Comparison of ENCODE assay signal across 9 mouse cellular contexts in genomic region chr12:78227021-78227932, GRCm38 (mm10). TPM values are rescaled to one million over a fixed set of nuclear protein-coding genes. Genes with fewer than 3 reads are reported as not detected.
DNase-seq lines count a peak whose midpoint lies in the region; ATAC-seq and TF ChIP-seq lines count a peak whose summit lies in the region.
"Had no signal": no experiment of that assay in that cellular context is flagged by ENCODE, and none has a peak within 500 bp of the region (broad histone marks: within the 10 kb centered on the region; RNA-seq: fewer than 3 reads in every experiment).

No protein-coding gene starts in this region.

- TF ChIP-seq CTCF in forebrain, postnatal 0 days (IDR thresholded peaks at IDR 0.05; ENCODE audit: low read depth) = no peak

- 5% methylated on average over 55 of the region's 57 CpGs for WGBS in forebrain, postnatal 0 days
- WGBS in hindbrain, embryonic 10.5 days = under 1% methylated on average over 57 of the region's 57 CpGs

- peaks cover 6% of the 10 kb centered on the region for H3K4me1 ChIP-seq in forebrain, postnatal 0 days (ENCODE audit: insufficient read depth)
- H3K4me1 ChIP-seq in hindbrain, embryonic 10.5 days (replicated peaks) = peaks cover 19% of the 10 kb centered on the region

- H3K4me2 ChIP-seq in forebrain, postnatal 0 days (ENCODE audit: low read depth) = peak overlapping the region; percentile 52

- H3K27me3 ChIP-seq in forebrain, postnatal 0 days (ENCODE audit: insufficient read depth, low read length) = no peaks in the 10 kb centered on the region
- no peaks in the 10 kb centered on the region for H3K27me3 ChIP-seq in hindbrain, embryonic 10.5 days (ENCODE audit: insufficient read depth, poor library complexity, severe bottlenecking)

- ATAC-seq in forebrain, postnatal 0 days = peak; percentile 9

- peak; percentile 37 for DNase-seq in ES-CJ7 (ENCODE audit: low read depth, low spot score)
- DNase-seq in cerebellum, adult 11 months = peak; percentile 47
- DNase-seq in forebrain, postnatal 0 days = peak; percentile 62
- DNase-seq in hindbrain, embryonic 10.5 days (ENCODE audit: low spot score) = peak; percentile 63
- peak; percentile 39 to 48 for DNase-seq in layer of hippocampus, postnatal 14 days (ENCODE audit: low spot score in 2 of 2)
- DNase-seq in lung, postnatal 10 days = peak; percentile 54
- peak; percentile 60 for DNase-seq in retina, embryonic 14.5 days (ENCODE audit: low spot score)
- peak; percentile 64 for DNase-seq in thymus, postnatal 4 days

- no peaks in the 10 kb centered on the region for H3K9me3 ChIP-seq in forebrain, postnatal 0 days (ENCODE audit: low read length)
- no peaks in the 10 kb centered on the region for H3K9me3 ChIP-seq in hindbrain, embryonic 10.5 days

- H3K4me3 ChIP-seq in forebrain, postnatal 0 days (ENCODE audit: low read depth, low read length) = peak overlapping the region; percentile 94
- H3K4me3 ChIP-seq in hindbrain, embryonic 10.5 days = peak overlapping the region; percentile 84

- H3K27ac ChIP-seq in forebrain, postnatal 0 days (ENCODE audit: low read depth, low read length) = peak overlapping the region; percentile 95
- H3K27ac ChIP-seq in hindbrain, embryonic 10.5 days = peak overlapping the region; percentile 96

- H3K9ac ChIP-seq in forebrain, postnatal 0 days = peak overlapping the region; percentile 93

- H3K36me3 ChIP-seq in forebrain, postnatal 0 days (ENCODE audit: insufficient read depth) = no peaks in the 10 kb centered on the region
- H3K36me3 ChIP-seq in hindbrain, embryonic 10.5 days = no peaks in the 10 kb centered on the region

RNA-seq across cellular contexts. Expression of gene Gphn, which starts 1.1 kb away (rescaled TPM):
- total RNA-seq in forebrain, postnatal 0 days (2014; rRNA removed) = 68.6 and 69.5 TPM in 2 replicates
- 41.9 and 45.2 TPM in 2 replicates for polyA plus RNA-seq in forebrain, postnatal 0 days (2015; fragmentation: Nextera tagmentation; extraction: Ambion mirVana)
- 15.5 and 17.1 TPM in 2 replicates for polyA plus RNA-seq in hindbrain, embryonic 10.5 days (2016; fragmentation: Nextera tagmentation; extraction: Ambion mirVana)
- 10 to 100 TPM; 78.9 to 82.9 TPM for total RNA-seq in layer of hippocampus, postnatal 14 days (2021)

RNA-seq across cellular contexts. Expression of gene Gm6657, which starts 33.2 kb away (rescaled TPM):
- total RNA-seq in forebrain, postnatal 0 days (2014; rRNA removed) = not detected in 2 replicates
- polyA plus RNA-seq in forebrain, postnatal 0 days (2015; fragmentation: Nextera tagmentation; extraction: Ambion mirVana) = not detected in 2 replicates
- not detected in 2 replicates for polyA plus RNA-seq in hindbrain, embryonic 10.5 days (2016; fragmentation: Nextera tagmentation; extraction: Ambion mirVana)
- not detected for total RNA-seq in layer of hippocampus, postnatal 14 days (2021)
- total RNA-seq: gastrocnemius, adult 8-10 months had no signal

Comparison
In these comparisons a context has a peak if more than half of its experiments do, and no peak if none do; other contexts are left out.
1. Peak in every context shown above with its lines: DNase-seq, ATAC-seq, H3K4me3 ChIP-seq and H3K27ac ChIP-seq.